Mouse (Mus musculus) heart, postnatal 0 days (tissue): ENCODE data around the gene Cntn4. TPM values are rescaled to one million over a fixed set of nuclear protein-coding genes. Genes with fewer than 3 reads are reported as not detected.
A peak's percentile ranks its signal among the peaks of the same experiment; 100 is the strongest.

ENCODE experiments used
- ATAC-seq: fragments of 200-750 bp; cut with Nextera tagmentation; 2 replicates; pipeline ENCODE4 v1.8.0; 2017; ENCODE audit warnings: low read depth, moderate number of reproducible peaks, moderate library complexity; ENCODE audit not compliant: insufficient read depth
- DNase-seq: peaks from one replicate; pipeline ENCODE4 v3.0.0-alpha.2; 2016; ENCODE audit warnings: low spot score
- H3K27ac ChIP-seq: fragments of 300-500 bp; sonication (generic); 2 replicates; pipeline ENCODE4 v1.5.1; 2014; ENCODE audit warnings: low read depth, mild to moderate bottlenecking
- H3K27me3 ChIP-seq: fragments of 300-500 bp; sonication (generic); 2 replicates; pipeline ENCODE4 v1.6.1; 2014; ENCODE audit warnings: low read length, mixed read lengths; ENCODE audit not compliant: control insufficient read depth, insufficient read depth
- H3K36me3 ChIP-seq: fragments of 300-500 bp; sonication (generic); replicated peaks from 2 replicates; pipeline ENCODE4 v1.6.1; 2014; ENCODE audit warnings: low read length, mixed read lengths; ENCODE audit not compliant: control insufficient read depth, insufficient read depth
- H3K4me1 ChIP-seq: fragments of 300-500 bp; sonication (generic); 2 replicates; pipeline ENCODE4 v1.6.1; 2014; ENCODE audit warnings: antibody characterized with exemption; ENCODE audit not compliant: control insufficient read depth, insufficient read depth
- H3K4me2 ChIP-seq: fragments of 300-500 bp; sonication (generic); 2 replicates; pipeline ENCODE4 v1.6.1; 2014; ENCODE audit warnings: low read depth, mild to moderate bottlenecking, low read length, moderate library complexity
- H3K4me3 ChIP-seq: fragments of 300-500 bp; sonication (generic); 2 replicates; pipeline ENCODE4 v1.5.1; 2014; ENCODE audit warnings: low read depth, low read length
- H3K9ac ChIP-seq: fragments of 300-500 bp; sonication (generic); replicated peaks from 2 replicates; pipeline ENCODE4 v1.6.1; 2014; ENCODE audit warnings: low read depth, low read length, mixed read lengths
- H3K9me3 ChIP-seq: fragments of 300-500 bp; sonication (generic); replicated peaks from 2 replicates; pipeline ENCODE4 v1.6.1; 2016; ENCODE audit warnings: low read length; ENCODE audit not compliant: control insufficient read depth
- CTCF ChIP-seq: IDR thresholded peaks from 2 replicates; pipeline ENCODE4 v1.5.1; 2016; ENCODE audit warnings: antibody characterized with exemption, control low read depth, low read depth
- EP300 ChIP-seq: IDR thresholded peaks from 2 replicates; pipeline ENCODE4 v1.6.1; 2016; ENCODE audit warnings: antibody characterized with exemption, low read depth
- WGBS: fragments of 180-500 bp; shearing (Covaris S2); extraction: QIAGEN DNeasy Blood & Tissue Kit; methylation state at CpG from one replicate; pipeline ENCODE4 v1.1.7; 2014; 5-methylcytosine and 5-hydroxymethylcytosine counted together
- polyA plus RNA-seq: library from polyadenylated mRNA; unstranded; fragments of >200 nt; fragmentation: Nextera tagmentation; extraction: Ambion mirVana; gene quantifications from 2 replicates; pipeline ENCODE4 v1.2.1, GENCODE M21; 2015
- total RNA-seq: library from RNA; depleted of rRNA; stranded (reverse); fragments of >200 nt; gene quantifications from 2 replicates; pipeline ENCODE4 v1.2.3, GENCODE M21; 2014; ENCODE audit warnings: low replicate concordance

The Cntn4 gene
- total and polyA plus RNA-seq, 2 experiments from 2014 or later = 0.04 to 0.07 TPM

GRCm38 (mm10) chr6:106593756-106594155 is 916.3 kb downstream of the Cntn4 start:
- Histone ChIP-seq H3K4me3 (no peak overlapping the region), H3K27ac (no peak overlapping the region), H3K9me3 (no peaks in the 10 kb centered on the region), H3K4me1 (no peaks in the 10 kb centered on the region), H3K27me3 (no peaks in the 10 kb centered on the region), H3K36me3 (no peaks in the 10 kb centered on the region), H3K4me2 (peak overlapping the region; percentile 41), H3K9ac (no peak overlapping the region)
- TF ChIP-seq EP300 = no peak
- no peak for TF ChIP-seq CTCF
- no peak for DNase-seq
- WGBS = 24% methylated on average over 9 of the region's 9 CpGs
- ATAC-seq = no peak

- Histone ChIP-seq H3K4me3 (no peak overlapping the region), H3K4me1 (no peaks in the 10 kb centered on the region), H3K27me3 (no peaks in the 10 kb centered on the region), H3K27ac (no peak overlapping the region), H3K9ac (no peak overlapping the region), H3K9me3 (no peaks in the 10 kb centered on the region), H3K36me3 (no peaks in the 10 kb centered on the region), H3K4me2 (no peak overlapping the region)
- TF ChIP-seq EP300 (no peak), CTCF (no peak)
- ATAC-seq = no peak
- DNase-seq = no peak
- WGBS = 81% methylated on average over 3 of the region's 3 CpGs
These were observed 939.6 kb downstream of the Cntn4 start for GRCm38 (mm10) chr6:106617081-106617480.

- no peak overlapping the region for H3K27ac ChIP-seq
- no peak for DNase-seq
- ATAC-seq = no peak
- no peak overlapping the region for H3K4me3 ChIP-seq
- no peak overlapping the region for H3K4me2 ChIP-seq
- TF ChIP-seq CTCF (no peak), EP300 (no peak)
- no peaks in the 10 kb centered on the region for H3K27me3 ChIP-seq
- H3K4me1 ChIP-seq = no peaks in the 10 kb centered on the region
- 63% methylated on average over 5 of the region's 5 CpGs for WGBS
- H3K36me3 ChIP-seq = no peaks in the 10 kb centered on the region
- no peaks in the 10 kb centered on the region for H3K9me3 ChIP-seq
- H3K9ac ChIP-seq = no peak overlapping the region
These were observed 943.8 kb downstream of the Cntn4 start for GRCm38 (mm10) chr6:106621188-106621749.

- 63% methylated on average over 3 of the region's 3 CpGs for WGBS
- ATAC-seq (no peak), DNase-seq (no peak)
- Histone ChIP-seq H3K27me3 (no peaks in the 10 kb centered on the region), H3K9me3 (no peaks in the 10 kb centered on the region), H3K4me1 (no peaks in the 10 kb centered on the region), H3K4me2 (no peak overlapping the region), H3K36me3 (no peaks in the 10 kb centered on the region), H3K27ac (no peak overlapping the region), H3K4me3 (no peak overlapping the region), H3K9ac (no peak overlapping the region)
- no peak for TF ChIP-seq EP300
- no peak for TF ChIP-seq CTCF
These were observed 965.6 kb downstream of the Cntn4 start for GRCm38 (mm10) chr6:106643026-106643425.

GRCm38 (mm10) chr6:106645496-106646211 is 968.2 kb downstream of the Cntn4 start:
- Histone ChIP-seq H3K36me3 (no peaks in the 10 kb centered on the region), H3K9me3 (no peaks in the 10 kb centered on the region), H3K4me2 (no peak overlapping the region), H3K4me3 (no peak overlapping the region), H3K4me1 (no peaks in the 10 kb centered on the region), H3K27ac (no peak overlapping the region), H3K27me3 (no peaks in the 10 kb centered on the region), H3K9ac (no peak overlapping the region)
- TF ChIP-seq CTCF = peak; percentile 69
- TF ChIP-seq EP300 = no peak
- WGBS = 24% methylated on average over 5 of the region's 5 CpGs
- DNase-seq (peak; percentile 46), ATAC-seq (no peak)

GRCm38 (mm10) chr6:106646945-106647344 is 969.5 kb downstream of the Cntn4 start:
- Histone ChIP-seq H3K4me3 (no peak overlapping the region), H3K36me3 (no peaks in the 10 kb centered on the region), H3K4me1 (no peaks in the 10 kb centered on the region), H3K9ac (no peak overlapping the region), H3K9me3 (no peaks in the 10 kb centered on the region), H3K27me3 (no peaks in the 10 kb centered on the region), H3K27ac (no peak overlapping the region), H3K4me2 (no peak overlapping the region)
- TF ChIP-seq EP300 (no peak), CTCF (no peak)
- DNase-seq = no peak
- ATAC-seq = no peak
- WGBS = 51% methylated on average over 4 of the region's 4 CpGs
